Mouse (Mus musculus) C2C12 (cell line): ENCODE measurements around the gene Tmem203.

Experiments
- CEBPB ChIP-seq: IDR thresholded peaks from one replicate; pipeline ENCODE4 v1.6.1; 2011; ENCODE audit warnings: low read depth, mild to moderate bottlenecking, control low read depth, moderate library complexity
- CTCF ChIP-seq: IDR thresholded peaks from one replicate; pipeline ENCODE4 v1.5.1; 2011; ENCODE audit not compliant: control insufficient read depth, insufficient read depth, insufficient read length
- MAX ChIP-seq: IDR thresholded peaks from one replicate; pipeline ENCODE4 v1.6.1; 2011; ENCODE audit warnings: mild to moderate bottlenecking, control low read depth
- MYOG ChIP-seq: IDR thresholded peaks from one replicate; pipeline ENCODE4 v1.6.1; 2011; ENCODE audit not compliant: control insufficient read depth, insufficient read length; ENCODE audit errors: extremely low read depth
- USF1 ChIP-seq: IDR thresholded peaks from one replicate; pipeline ENCODE4 v1.6.1; 2011; ENCODE audit warnings: low read depth, mild to moderate bottlenecking, control low read depth, moderate library complexity

GRCm38 (mm10) chr2:25218445-25218844 lies 36.8 kb upstream of the Tmem203 start, which contains the start of gene Fam166a:
- TF ChIP-seq MAX: no peak
- TF ChIP-seq CTCF: no peak
- TF ChIP-seq MYOG: no peak
- no peak for TF ChIP-seq USF1
- no peak for TF ChIP-seq CEBPB
